Mouse (Mus musculus): ENCODE measurements around the gene Rhbdf1.

GRCm38 (mm10) chr11:32160341-32160740 lies 61.8 kb downstream of the Rhbdf1 start:
- TF ChIP-seq POLR2A (IDR thresholded peaks at IDR 0.05; ENCODE audit: low read depth, low read length): no peak
- no peak for TF ChIP-seq CTCF (IDR thresholded peaks at IDR 0.05; ENCODE audit: extremely low read depth, insufficient read depth, insufficient read length, insufficient replicate concordance)
